Mouse (Mus musculus): ENCODE measurements around the gene Traf3ip2. TPM values are rescaled to one million over a fixed set of nuclear protein-coding genes. Genes with fewer than 3 reads are reported as not detected.

Gene Traf3ip2
- total RNA-seq (2021), result 1 to 10 TPM; 4.7 to 5.4 TPM
- long read RNA-seq, experiment 1, partial matches to known transcripts, result 0 of 3 reads
- long read RNA-seq, experiment 1, other reads (novel, unspliced or antisense), result 2 of 3 reads
- long read RNA-seq, experiment 2, partial matches to known transcripts, result 1 of 2 reads
- long read RNA-seq, experiment 2, other reads (novel, unspliced or antisense), result 0 of 2 reads

- DNase-seq, result no peak
Observed at GRCm38 (mm10) chr10:39612633-39612988, at the start of gene Traf3ip2. TSS of gene Traf3ip2 (plus strand) at chr10:39612934.

- DNase-seq, result no peak
Observed at GRCm38 (mm10) chr10:39563552-39564223, 49.0 kb upstream of the Traf3ip2 start.

DNA sequence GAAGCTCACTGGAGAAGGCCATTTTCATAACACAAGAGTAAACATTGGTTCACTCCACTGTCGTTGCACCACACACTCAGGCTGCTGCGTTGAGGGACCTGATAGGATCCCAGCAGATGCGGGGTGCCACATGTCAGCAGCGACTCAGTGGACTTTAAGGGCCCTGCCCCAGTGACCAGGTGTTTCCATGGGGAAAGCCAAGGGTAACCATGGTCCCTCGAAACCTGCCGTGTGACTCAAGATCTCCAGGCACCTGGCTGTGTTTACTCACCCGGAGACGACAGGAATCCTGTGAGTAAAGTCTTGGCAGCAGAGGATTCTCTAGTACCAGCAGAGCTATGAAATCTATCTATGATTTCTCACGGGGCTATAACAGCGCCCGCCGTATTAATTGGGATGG, 45.8 kb upstream of the Traf3ip2 start:
- no peak for DNase-seq

DNA sequence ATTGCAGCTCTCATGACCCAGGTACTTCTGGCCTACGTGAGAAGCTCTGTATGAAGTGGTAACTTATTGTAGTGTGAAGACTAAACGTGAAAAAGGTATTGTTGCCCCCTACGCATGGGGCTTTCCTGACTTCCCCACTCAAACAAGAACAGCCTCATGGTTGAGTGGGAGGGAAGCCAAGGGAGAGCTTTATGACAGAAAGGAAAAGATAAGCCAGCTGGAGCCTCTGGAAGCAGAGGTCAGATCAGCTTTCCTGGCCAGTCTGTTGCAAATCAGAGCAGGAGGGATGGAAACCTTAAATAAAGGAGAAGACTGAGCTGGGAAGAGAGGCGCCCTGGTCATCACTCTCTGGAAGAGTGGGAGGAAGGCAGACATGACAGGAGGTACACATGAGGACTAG, 43.7 kb upstream of the Traf3ip2 start:
- DNase-seq, result no peak

- DNase-seq, result no peak
Observed at GRCm38 (mm10) chr10:39571011-39571410, 41.7 kb upstream of the Traf3ip2 start.

DNA sequence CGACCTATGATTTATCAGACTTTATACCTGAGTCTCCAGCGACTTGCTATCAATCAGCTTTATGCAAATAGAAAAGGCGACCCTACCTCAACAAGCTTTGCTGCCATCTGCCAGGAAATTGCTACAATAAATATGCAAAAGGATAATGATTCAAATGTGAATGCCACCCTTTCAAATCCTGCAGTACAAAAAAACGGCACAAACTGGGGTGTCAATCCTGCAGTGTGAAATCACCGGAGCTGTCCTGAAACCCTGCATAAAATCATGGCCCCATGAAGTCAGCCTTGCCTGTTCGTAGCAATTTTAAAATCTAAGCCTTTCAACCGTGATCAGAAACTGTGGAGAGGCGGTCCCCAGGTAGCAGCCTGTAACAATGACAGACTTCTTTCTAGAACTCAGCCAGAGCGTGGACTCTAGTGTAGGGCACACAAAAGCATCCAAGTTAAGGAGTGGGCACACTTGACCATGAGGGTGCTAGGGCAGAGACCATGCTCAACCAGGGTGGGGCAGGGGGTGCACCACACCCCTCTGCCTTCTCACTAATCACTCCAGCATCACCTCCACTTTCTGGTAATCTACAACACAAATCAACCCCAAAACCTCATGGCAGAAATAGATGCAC, 40.6 kb upstream of the Traf3ip2 start:
- DNase-seq, result no peak

- peak in 1 of 2 experiments; percentile 71 for DNase-seq
Observed at GRCm38 (mm10) chr10:39572672-39573051, 40.1 kb upstream of the Traf3ip2 start.

- DNase-seq, result no peak
Observed at GRCm38 (mm10) chr10:39576466-39576865, 36.3 kb upstream of the Traf3ip2 start.

DNA sequence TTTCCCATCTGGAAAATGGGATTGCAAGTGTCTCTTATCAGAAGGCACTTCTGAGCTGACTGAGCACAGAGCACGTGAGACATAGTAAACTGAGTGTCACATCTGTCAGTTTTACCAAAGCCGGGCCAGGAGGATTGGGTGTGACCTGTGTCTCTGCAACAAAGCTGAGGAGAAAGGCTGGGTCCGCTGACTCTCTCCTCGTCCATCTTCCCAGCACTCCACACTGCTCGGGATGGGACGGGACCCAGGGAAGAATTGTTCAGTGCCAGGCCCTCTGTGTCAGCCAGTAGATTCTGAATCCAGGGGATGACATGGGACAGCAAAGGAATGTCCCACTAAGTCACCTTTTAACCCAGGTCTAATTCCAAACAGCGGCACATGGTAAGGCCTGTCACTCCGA, 32.3 kb upstream of the Traf3ip2 start:
- DNase-seq, result no peak

DNA sequence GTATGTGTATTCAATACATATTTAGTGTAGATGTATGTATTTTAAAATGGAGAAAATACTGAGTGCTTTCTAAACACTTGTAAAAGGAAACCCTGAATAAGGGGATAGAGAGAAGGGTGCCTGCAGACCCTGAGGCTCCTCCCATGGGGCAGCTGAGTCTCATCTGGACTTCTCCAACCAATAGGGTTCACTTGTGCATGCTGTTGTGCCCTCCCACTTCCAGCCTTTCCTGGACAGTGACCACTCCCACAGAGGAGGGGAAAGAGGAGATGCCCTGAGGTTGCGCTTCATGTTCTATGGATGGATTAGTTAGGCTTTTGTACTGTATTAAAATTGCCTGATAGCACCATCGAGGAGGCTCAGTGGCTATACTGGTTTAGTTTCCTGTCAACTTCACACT, 30.3 kb upstream of the Traf3ip2 start:
- no peak for DNase-seq

DNA sequence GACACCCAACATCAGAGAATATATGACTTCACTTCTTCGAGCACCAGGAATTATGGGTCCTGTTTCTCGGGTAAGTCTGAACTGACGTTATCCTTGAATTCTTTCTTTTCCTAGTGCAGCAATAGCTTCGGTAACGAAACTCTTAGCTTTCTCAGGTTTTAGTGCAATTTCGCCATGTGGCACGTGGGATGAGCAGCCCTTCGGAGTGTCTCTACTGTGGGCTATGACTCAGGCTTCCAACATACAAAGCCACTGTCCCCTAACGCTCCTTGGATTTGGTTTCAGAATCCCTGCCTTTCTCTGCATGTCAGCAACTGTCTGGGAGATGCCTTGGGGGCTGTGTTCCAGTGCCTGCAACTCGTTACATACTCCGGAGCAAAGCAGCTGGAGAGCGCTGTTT, 29.0 kb upstream of the Traf3ip2 start:
- DNase-seq, result no peak

DNA sequence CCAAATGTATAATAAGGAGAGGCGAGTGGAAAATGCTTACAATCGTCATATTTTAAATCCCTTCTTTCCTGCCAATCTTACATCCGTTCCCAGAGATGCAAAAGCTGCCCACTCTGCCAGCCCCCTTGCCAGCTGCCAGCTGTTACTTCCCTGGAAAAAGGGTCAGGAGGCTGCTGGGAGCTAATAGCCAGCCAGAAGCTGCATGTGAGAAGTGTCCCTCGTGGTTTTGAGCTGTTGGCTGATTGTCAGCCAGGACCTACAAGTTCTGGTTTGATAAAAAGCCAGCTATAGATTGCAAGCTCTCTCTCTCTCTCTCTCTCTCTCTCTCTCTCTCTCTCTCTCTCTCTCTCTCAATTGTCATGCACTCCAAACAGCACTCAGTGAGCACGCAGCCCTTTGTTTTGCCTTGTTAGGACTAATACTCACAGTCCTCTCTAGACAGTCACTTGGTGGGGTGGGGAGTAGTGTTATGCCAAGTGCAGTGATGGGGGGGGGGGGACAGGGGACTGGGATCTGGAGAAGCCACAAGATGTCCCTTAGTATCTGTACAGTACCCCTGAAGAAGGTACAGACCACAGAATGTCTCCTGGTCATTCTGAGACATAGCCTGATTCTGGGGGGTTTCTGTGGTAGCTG, 25.3 kb upstream of the Traf3ip2 start:
- no peak for DNase-seq

- no peak for DNase-seq
Observed at GRCm38 (mm10) chr10:39587973-39588746, 24.6 kb upstream of the Traf3ip2 start.

GRCm38 (mm10) chr10:39589765-39590546, 22.8 kb upstream of the Traf3ip2 start:
- DNase-seq, result no peak

- no peak for DNase-seq
Observed at GRCm38 (mm10) chr10:39590629-39591028, 22.1 kb upstream of the Traf3ip2 start.

- DNase-seq, result no peak
Observed at GRCm38 (mm10) chr10:39592501-39592900, 20.2 kb upstream of the Traf3ip2 start.

DNA sequence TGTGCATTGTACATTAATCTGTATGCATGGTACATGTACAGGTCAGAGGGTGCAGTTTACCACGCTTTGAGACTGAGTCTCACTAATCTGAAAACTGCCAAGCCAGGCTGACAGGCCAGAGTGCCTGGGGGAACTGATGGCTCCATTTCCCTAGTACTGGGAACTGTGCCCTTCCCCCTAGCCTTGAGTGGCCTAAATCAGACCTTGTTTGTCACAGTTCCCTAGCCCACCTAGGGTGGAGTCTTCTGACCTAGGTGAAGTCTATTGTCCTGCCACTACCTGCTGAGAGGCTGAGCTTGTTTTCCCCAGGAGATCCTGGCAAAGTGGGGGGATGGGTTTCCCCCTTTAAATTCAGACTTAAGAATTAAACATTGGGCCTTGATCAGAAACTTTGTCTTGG, 18.0 kb upstream of the Traf3ip2 start:
- DNase-seq, result no peak

- no peak for DNase-seq
Observed at GRCm38 (mm10) chr10:39595862-39596261, 16.9 kb upstream of the Traf3ip2 start.

GRCm38 (mm10) chr10:39597116-39597791, 15.5 kb upstream of the Traf3ip2 start:
- DNase-seq, result no peak

DNA sequence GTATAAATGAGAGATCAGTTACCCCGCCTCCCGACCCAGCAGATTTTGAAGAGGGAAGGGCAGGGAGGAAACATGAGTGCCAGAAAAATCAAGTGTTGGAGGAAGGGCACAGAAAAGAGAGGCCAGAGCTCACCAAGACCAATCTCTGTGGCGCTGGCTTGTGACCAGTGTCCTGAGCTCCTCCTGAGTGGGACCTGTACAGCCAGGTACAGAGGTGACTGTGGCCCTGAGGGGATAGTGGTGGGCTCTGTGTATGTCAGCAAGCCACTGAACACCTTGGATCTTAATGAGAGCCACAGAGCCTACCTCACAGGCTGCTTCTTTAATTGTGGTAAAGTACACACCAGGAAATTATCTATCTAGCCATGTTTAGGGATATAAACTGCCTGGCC, 14.9 kb upstream of the Traf3ip2 start:
- DNase-seq, result no peak

DNA sequence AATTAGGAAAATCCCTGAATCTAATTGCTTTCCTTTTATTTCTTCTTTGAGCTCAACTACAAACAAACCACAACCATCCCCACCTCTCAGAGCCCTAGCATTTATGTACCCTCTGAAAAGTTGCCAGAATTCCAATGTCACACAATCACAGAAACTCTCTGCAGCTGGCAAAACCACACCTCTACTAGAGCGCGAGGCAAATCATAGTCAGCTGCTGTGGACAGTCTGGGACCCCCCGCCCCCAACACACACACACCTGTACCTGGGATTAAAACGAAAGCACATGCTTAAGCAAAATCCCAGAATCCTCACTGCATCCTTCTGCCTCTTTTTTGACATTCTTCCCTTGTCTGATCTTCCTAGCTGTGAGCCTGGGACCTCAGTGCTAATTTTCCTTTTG, 13.1 kb upstream of the Traf3ip2 start:
- DNase-seq, result no peak
